Mouse (Mus musculus): ENCODE results near the gene Vmn1r135. TPM values are rescaled to one million over a fixed set of nuclear protein-coding genes. Genes with fewer than 3 reads are reported as not detected.
"Not testable (repeated sequence)": the region's sequence is repeated elsewhere in the genome, so short reads cannot be mapped to it uniquely, and the experiment has no call there.

Gene Vmn1r135
- polyA plus RNA-seq (2015; fragmentation: Nextera tagmentation; extraction: Ambion mirVana) = not detected in 2 replicates

DNA sequence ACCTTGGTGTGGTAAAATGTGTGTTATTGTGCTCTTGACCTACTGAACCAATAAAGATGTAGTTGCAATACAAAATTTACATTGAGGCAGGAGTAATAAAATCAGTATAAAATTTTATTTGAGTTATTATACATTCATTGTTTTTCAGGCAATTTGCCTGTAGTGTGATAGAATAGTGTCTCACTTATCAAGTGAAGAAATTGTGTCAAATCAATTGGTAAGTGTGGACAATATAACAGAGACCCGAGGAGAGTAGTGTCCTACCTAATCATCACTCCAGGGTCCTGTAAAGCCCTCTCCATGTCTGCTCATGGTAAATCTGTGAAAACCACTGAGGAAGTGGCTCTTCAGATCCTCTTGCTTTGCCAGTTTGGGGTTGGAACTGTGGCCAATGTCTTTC lies at the start of gene Vmn1r135:
Vmn1r135 (plus strand) TSS at position 301 of the 400 bp plus-strand sequence.
- H3K36me3 ChIP-seq; H3K27ac ChIP-seq; H3K9me3 ChIP-seq; H3K4me1 ChIP-seq; H3K9ac ChIP-seq; ATAC-seq (ENCODE audit: borderline replicate concordance, extremely low read depth, low FRiP score, low TSS enrichment); H3K27me3 ChIP-seq; H3K4me3 ChIP-seq; H3K4me2 ChIP-seq: not testable (repeated sequence)
- no CpG with 5 or more reads among the region's 1 CpGs for WGBS

DNA sequence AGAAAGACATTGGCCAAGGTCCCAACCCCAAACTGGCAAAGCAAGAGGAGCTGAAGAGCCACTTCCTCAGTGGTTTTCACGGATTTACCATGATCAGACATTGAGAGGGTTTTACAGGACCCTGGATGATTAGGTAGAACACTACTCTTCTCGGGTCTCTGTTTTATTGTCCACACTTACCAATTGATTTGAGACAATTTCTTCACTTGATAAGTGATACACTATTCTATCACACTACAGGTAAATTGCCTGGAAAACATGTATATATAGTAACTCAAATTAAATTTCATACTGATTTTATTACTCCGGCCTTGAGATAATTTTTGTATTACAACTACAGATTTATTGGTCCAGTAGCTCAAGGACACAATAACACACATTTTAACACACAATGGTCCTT lies 35.5 kb upstream of the Vmn1r135 start, which contains the start of gene Gm4177:
Gm4177 (minus strand) TSS at position 101 of the 400 bp plus-strand sequence.
- H3K4me2 ChIP-seq; H3K9me3 ChIP-seq; H3K4me1 ChIP-seq; H3K9ac ChIP-seq; H3K4me3 ChIP-seq; H3K36me3 ChIP-seq; H3K27me3 ChIP-seq; ATAC-seq (ENCODE audit: borderline replicate concordance, extremely low read depth, low FRiP score, low TSS enrichment); H3K27ac ChIP-seq: not testable (repeated sequence)
- no CpG with 5 or more reads among the region's 3 CpGs for WGBS

- not testable (repeated sequence) for H3K27ac ChIP-seq; H3K4me2 ChIP-seq; H3K9ac ChIP-seq; ATAC-seq (ENCODE audit: borderline replicate concordance, extremely low read depth, low FRiP score, low TSS enrichment); H3K4me1 ChIP-seq; H3K4me3 ChIP-seq; H3K36me3 ChIP-seq; H3K9me3 ChIP-seq; H3K27me3 ChIP-seq
- no CpG with 5 or more reads among the region's 1 CpGs for WGBS
These were observed 12.0 kb downstream of the Vmn1r135 start, which contains the start of gene Gm5725 for GRCm38 (mm10) chr7:21844167-21844566. Gene Gm5725, minus strand, starts transcription at chr7:21844267.

Other genes with a start within 250 kb of the Vmn1r135 start
- gene Vmn1r132, start 218.3 kb upstream of the Vmn1r135 start, polyA plus RNA-seq (2015; fragmentation: Nextera tagmentation; extraction: Ambion mirVana) = not detected in 2 replicates
- gene Gm4175, start 70.9 kb upstream of the Vmn1r135 start, polyA plus RNA-seq (2015; fragmentation: Nextera tagmentation; extraction: Ambion mirVana) = not detected in 2 replicates
- not detected in 2 replicates for gene Gm4177, start 35.6 kb upstream of the Vmn1r135 start, polyA plus RNA-seq (2015; fragmentation: Nextera tagmentation; extraction: Ambion mirVana)
- not detected in 2 replicates for gene Gm5725, start 11.9 kb downstream of the Vmn1r135 start, polyA plus RNA-seq (2015; fragmentation: Nextera tagmentation; extraction: Ambion mirVana)
- gene Gm5891, start 88.9 kb downstream of the Vmn1r135 start, polyA plus RNA-seq (2015; fragmentation: Nextera tagmentation; extraction: Ambion mirVana) = not detected in 2 replicates
- not detected in 2 replicates for gene Vmn1r137, start 162.2 kb downstream of the Vmn1r135 start, polyA plus RNA-seq (2015; fragmentation: Nextera tagmentation; extraction: Ambion mirVana)
- gene Vmn1r138, start 196.5 kb downstream of the Vmn1r135 start, polyA plus RNA-seq (2015; fragmentation: Nextera tagmentation; extraction: Ambion mirVana) = not detected in 2 replicates
- gene Gm6176, start 224.0 kb downstream of the Vmn1r135 start, polyA plus RNA-seq (2015; fragmentation: Nextera tagmentation; extraction: Ambion mirVana) = not detected in 2 replicates
- not detected in 2 replicates for gene Vmn1r139, start 236.7 kb downstream of the Vmn1r135 start, polyA plus RNA-seq (2015; fragmentation: Nextera tagmentation; extraction: Ambion mirVana)

All from lung, embryonic 15.5 days (tissue).